Mouse (Mus musculus) urinary bladder, postnatal 0 days (tissue): Measurements from ENCODE around the gene Rnf26. TPM values are rescaled to one million over a fixed set of nuclear protein-coding genes. Genes with fewer than 3 reads are reported as not detected.

Source experiments
- polyA plus RNA-seq: library from polyadenylated mRNA; unstranded; fragments of >200 nt; fragmentation: Nextera tagmentation; extraction: Ambion mirVana; gene quantifications from 2 replicates; pipeline ENCODE4 v1.2.1, GENCODE M21; 2015

Rnf26 gene
- 27.9 and 28.3 TPM in 2 replicates for polyA plus RNA-seq

DNA sequence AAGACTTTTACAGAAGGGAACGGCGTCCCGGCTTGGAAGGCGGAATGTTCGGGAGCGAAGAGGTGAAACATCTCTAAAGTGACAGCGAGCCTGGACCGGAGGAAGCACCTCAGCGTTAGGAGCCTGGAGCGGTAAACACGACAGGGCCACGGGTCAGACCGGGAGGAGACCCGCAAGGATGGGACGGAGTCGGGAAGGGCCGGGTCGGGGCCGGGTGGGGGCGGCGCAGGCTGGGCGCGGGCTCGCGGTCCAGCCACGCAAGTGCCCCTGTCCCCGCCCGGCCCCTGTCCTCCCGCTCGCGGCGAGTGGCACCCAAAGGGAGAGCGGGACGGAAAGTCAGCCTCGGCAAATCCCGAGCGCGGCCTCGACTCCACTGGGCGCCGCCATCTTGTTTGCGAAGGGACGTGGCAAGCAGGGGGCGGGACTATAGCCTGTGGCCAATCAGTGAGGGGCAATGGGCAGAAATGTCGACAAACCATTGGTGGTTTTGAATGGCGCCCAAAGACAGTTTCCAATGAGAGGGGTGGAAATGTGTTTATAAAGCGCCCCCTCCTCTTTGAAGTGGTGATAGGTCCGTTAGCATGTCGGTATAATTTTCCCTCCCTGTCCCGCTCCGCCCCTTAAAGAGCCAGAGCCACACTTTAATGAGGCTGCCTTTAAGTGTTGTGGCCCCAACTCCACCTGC lies at the start of gene Rnf26, which contains the start of gene Gm49380:
Gene Rnf26 (minus strand): TSS at position 413 of the 685 bp plus-strand sequence.
Gene Gm49380 (minus strand): TSS at position 396 of the 685 bp plus-strand sequence.

DNA sequence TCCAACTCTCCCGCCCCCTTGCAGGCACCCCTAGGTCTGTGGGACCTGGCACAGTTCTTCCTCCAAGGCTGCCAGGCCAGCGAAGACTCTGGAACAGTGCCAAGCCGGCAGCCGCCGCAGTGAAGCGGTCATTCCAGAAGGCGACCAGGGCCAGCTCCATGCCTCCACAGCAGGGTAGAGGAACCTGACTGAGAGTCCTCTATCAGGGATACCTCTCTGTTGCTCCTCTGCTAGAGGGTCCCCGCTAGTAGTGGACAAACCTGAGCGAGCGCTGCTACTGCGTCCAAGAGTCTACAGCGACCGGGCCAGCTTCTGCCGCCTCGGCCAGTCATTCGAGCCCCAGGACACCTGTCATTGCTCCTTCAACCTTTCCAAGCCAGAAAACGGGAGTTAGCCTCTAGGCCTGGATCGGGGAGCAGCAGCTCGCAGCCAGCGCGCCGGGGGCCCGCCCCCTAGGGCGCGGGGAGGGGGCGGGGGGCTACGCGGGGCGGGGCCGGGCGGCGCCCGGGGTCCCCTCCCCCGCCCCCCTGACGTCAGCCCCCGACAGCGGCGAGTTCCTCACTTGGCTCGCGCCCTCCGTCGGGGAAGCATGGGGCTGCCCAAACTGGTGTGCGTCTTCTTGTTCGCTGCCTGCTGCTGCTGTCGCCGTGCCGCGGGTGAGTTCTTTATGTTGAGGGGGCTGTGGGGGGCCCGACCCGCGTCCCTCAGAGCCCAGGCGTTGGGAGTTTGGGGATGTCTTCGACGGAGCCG lies 21.0 kb upstream of the Rnf26 start, which contains the start of gene Mcam:
Gene Mcam (plus strand): TSS at position 369 of the 750 bp plus-strand sequence.

DNA sequence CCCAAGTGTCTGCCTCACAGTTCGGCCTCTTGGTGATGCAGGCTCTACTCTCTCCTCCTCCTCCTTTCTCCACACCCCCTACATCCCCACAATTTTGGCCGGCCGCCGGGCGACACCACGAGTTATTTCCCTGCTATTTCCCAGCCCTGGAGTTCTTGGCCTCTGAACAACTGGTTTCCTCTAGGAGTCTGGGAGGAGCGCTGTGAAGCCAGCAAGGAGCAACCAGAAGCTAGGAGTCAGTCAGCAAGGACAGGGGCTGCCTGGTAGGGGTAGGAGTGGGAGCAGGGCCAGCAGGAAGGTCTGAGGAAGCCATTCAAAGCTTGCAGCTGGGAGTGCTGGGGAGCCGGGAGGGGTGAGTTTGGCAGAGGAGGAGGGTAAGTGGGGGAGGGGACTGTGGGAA lies 6.2 kb downstream of the Rnf26 start, which contains the start of gene C1qtnf5:
Gene C1qtnf5 (plus strand): TSS at position 136 of the 400 bp plus-strand sequence.

GRCm38 (mm10) chr9:44101490-44101889 lies 11.8 kb downstream of the Rnf26 start, which contains the start of gene Mfrp:
TSS of gene Mfrp (plus strand) at chr9:44101729.

GRCm38 (mm10) chr9:44066785-44067225 lies 46.5 kb downstream of the Rnf26 start, which contains the start of gene Usp2:
TSS of gene Usp2 (plus strand) at chr9:44067021.

Other genes with a start within 250 kb of the Rnf26 start
- 18.1 and 21.7 TPM in 2 replicates for gene Thy1, start 70.1 kb downstream of the Rnf26 start, polyA plus RNA-seq
- gene Usp2, start 46.5 kb downstream of the Rnf26 start, polyA plus RNA-seq = 5.5 and 5.7 TPM in 2 replicates
- gene Mfrp, start 11.8 kb downstream of the Rnf26 start, polyA plus RNA-seq = not detected in 2 replicates
- gene C1qtnf5, start 6.3 kb downstream of the Rnf26 start, polyA plus RNA-seq = 7.2 and 7.8 TPM in 2 replicates
- not detected in 2 replicates for gene Gm49380, start within 50 bp of the Rnf26 start, polyA plus RNA-seq
- gene Mcam, start 21.0 kb upstream of the Rnf26 start, polyA plus RNA-seq = 88.6 and 96.6 TPM in 2 replicates
- 7.7 and 7.9 TPM in 2 replicates for gene Cbl, start 120.5 kb upstream of the Rnf26 start, polyA plus RNA-seq
- gene Ccdc153, start 127.2 kb upstream of the Rnf26 start, polyA plus RNA-seq = not detected in 2 replicates
- gene Pdzd3, start 138.0 kb upstream of the Rnf26 start, polyA plus RNA-seq = not detected in 2 replicates
- 11.7 and 13.2 TPM in 2 replicates for gene Nlrx1, start 155.1 kb upstream of the Rnf26 start, polyA plus RNA-seq
- 1.2 and 1.5 TPM in 2 replicates for gene Abcg4, start 175.1 kb upstream of the Rnf26 start, polyA plus RNA-seq
- gene Hinfp, start 192.2 kb upstream of the Rnf26 start, polyA plus RNA-seq = 9.8 and 10.6 TPM in 2 replicates
- gene C2cd2l, start 206.8 kb upstream of the Rnf26 start, polyA plus RNA-seq = 9.5 and 10.0 TPM in 2 replicates
- gene Dpagt1, start 212.5 kb upstream of the Rnf26 start, polyA plus RNA-seq = 20.0 and 21.4 TPM in 2 replicates
- 62.3 and 83.5 TPM in 2 replicates for gene H2afx, start 221.2 kb upstream of the Rnf26 start, polyA plus RNA-seq
- gene Hmbs, start 230.7 kb upstream of the Rnf26 start, polyA plus RNA-seq = 55.1 and 55.2 TPM in 2 replicates
- gene Vps11, start 248.2 kb upstream of the Rnf26 start, polyA plus RNA-seq = 14.4 and 16.1 TPM in 2 replicates